Mouse (Mus musculus) thymus, postnatal 0 days (tissue): Measurements from ENCODE around the gene Zbtb11. TPM values are rescaled to one million over a fixed set of nuclear protein-coding genes. Genes with fewer than 3 reads are reported as not detected.

ENCODE experiments used
- DNase-seq: peaks from one replicate; pipeline ENCODE4 v3.0.0-alpha.2; 2015; ENCODE audit warnings: low spot score
- polyA plus RNA-seq: library from polyadenylated mRNA; unstranded; fragments of >200 nt; fragmentation: Nextera tagmentation; extraction: Ambion mirVana; gene quantifications from 2 replicates; pipeline ENCODE4 v1.2.1, GENCODE M21; 2015

Gene Zbtb11
- polyA plus RNA-seq, 1 experiment from 2014 or later = 20.2 TPM

DNA sequence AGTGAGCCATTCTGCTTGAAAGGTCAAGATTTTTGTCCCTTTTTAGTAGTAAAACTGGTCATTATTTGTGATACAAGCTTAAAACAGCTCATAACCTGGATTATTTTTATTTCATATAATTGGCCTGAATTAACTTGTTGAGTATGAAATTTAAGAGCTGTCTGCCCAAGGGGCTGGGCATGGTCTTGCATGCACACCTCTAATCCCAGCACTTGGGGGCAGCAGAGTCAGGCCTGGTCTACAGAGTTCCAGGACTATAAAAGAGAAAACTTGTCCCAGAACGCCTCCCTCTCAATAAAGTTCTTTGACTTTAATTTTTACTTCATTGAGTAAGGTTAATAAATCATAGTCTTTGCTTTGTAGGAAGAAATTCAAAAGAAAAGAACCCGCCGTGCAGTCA is 4.5 kb upstream of the Zbtb11 start:
- DNase-seq = peak; percentile 42

DNA sequence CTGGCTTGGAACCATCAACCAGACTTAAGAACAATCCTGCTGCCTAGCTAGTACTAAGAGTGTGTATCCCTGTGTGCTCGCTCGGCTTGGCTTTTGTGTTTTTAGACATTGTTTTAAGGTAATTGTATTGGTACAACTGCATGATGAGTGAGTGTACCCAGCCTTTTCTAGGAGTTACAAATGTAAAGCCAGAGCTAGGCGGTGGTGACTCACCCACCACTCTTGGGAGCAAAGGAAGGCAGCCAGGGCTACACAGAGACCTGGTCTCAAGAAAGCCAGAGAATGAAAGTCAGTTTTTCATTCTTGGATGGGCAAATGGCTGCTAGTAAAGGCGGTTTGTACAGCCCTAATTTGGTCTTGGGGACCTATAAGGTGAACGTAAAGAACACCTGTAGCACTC is 3.3 kb upstream of the Zbtb11 start:
- no peak for DNase-seq

DNA sequence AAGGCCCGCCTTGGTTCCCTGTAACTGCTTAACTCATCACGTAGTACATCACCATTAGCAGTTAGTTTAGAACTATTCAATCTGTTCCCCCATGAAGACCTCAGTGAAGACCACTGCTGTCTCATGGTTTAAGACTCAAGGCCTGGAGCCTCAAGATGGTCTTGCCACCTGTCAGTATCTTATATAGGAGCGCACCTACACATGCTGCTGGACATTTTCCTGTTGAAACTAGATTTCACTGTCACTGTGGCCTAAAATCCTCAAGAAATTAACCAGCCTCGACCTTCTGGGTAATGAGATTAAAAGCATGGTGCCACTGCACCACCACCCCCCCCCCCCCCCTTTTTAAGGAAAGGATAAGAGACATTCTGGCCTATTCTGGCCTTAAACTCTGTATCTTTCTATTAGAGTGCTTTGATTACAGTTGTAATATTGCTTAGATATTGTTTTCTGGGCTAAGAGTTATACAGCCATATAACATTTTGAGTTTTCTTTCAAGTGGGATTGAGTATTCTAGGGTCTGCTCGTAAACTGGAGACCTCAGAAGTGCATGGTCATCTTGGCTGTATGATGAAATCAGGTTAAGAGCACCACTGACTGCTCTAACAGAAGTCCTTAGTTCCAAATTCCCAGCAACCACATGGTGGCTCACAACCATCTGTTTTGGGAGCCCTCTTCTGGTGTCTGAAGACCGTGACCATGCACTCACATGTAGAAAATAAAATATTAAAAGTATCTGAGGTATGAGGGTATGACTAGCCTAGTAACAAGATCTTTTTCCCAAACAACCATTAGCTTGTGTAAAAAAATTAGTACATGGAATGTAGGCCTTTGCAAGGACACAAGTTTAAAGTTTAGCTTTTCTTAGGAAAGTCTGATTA is 1.7 kb upstream of the Zbtb11 start:
- no peak for DNase-seq

GRCm38 (mm10) chr16:55972626-55973201 is 969 bp upstream of the Zbtb11 start:
- no peak for DNase-seq

DNA sequence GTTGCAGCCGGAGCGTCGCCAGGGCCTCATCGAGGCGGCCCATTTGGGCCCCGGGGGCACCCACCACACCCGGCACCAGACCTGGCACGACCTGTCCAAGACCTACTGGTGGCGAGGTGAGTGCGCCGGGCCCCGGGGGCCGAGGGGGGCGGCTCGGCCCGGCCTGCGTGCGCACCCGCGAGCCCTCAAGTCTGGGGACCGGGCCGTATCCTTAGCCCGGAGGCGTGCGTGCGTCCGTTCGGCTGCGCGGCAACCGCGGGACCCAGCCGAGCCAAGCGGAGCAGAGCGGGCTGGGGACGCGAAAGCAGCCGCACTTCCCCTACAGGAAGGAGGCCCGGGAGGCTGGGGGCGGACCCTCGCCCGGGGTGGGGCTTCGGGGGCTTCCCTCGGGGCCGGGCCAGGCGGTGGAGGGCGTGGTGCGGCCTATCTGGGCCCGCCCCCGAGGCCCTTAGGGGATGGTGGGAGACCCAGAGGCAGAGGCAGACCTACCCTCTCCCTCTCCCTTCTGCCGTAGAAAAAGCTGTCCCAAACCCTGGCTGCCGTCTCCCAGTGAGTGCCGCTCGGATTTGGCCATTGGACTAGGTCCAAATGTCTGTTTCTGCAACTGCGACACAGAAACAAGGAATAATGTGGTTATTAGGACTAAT is 696 bp downstream of the Zbtb11 start:
- DNase-seq = peak; percentile 93

- DNase-seq = peak; percentile 10
These were observed 1.2 kb downstream of the Zbtb11 start for GRCm38 (mm10) chr16:55974903-55975285.

GRCm38 (mm10) chr16:55986001-55986400 is 12.3 kb downstream of the Zbtb11 start:
- DNase-seq = no peak

DNA sequence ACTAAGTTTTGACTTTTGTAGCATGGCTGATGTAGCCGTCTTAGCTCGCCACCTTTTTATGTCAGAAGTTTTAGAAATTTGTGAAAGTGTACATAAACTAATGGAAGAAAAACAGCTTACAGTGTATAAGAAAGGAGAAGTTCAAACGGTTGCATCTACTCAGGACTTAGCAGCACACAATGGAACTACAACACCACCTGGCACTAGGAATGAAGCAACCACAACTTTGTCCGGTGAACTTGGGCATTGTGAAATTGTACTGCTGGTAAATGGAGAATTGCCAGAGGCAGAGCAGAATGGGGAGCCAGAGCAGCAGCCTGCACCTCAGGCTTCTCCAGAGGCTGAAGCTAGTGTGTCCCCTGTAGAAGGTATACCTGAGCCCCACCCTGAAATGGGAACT is 16.6 kb downstream of the Zbtb11 start:
- no peak for DNase-seq

GRCm38 (mm10) chr16:55994235-55994634 is 20.6 kb downstream of the Zbtb11 start:
- DNase-seq = no peak

DNA sequence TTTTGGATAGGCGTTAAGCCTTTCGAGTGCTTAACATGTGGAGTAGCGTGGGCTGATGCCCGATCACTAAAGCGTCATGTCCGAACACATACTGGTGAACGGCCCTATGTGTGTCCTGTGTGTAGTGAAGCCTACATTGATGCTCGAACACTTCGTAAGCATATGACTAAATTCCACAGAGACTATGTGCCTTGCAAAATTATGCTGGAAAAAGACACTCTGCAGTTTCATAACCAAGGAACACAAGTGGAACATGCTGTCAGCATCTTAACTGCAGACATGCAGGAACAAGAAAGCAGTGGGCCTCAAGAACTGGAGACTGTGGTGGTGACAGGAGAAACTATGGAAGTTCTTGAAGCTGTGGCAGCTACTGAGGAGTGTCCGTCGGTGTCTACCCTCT is 33.1 kb downstream of the Zbtb11 start:
- no peak for DNase-seq

DNA sequence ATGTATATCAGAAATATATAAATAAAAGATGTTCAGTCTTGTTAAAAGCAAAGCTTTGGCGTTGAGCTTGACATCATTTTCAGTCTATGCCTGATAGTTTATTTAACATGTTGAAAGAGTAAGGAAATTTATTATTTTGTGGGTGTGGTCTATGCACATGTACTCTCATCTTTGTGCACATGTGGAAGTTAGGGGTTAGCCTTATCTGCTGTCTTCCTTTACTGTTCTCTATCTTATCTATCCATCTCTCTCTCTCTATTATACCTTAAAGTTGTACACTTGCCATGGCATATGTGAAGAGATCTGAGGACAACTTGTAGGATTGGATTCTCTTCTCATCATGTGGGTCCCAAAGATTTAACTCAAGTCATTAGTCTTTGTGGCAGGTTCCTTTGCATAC is 35.2 kb downstream of the Zbtb11 start:
- no peak for DNase-seq

DNA sequence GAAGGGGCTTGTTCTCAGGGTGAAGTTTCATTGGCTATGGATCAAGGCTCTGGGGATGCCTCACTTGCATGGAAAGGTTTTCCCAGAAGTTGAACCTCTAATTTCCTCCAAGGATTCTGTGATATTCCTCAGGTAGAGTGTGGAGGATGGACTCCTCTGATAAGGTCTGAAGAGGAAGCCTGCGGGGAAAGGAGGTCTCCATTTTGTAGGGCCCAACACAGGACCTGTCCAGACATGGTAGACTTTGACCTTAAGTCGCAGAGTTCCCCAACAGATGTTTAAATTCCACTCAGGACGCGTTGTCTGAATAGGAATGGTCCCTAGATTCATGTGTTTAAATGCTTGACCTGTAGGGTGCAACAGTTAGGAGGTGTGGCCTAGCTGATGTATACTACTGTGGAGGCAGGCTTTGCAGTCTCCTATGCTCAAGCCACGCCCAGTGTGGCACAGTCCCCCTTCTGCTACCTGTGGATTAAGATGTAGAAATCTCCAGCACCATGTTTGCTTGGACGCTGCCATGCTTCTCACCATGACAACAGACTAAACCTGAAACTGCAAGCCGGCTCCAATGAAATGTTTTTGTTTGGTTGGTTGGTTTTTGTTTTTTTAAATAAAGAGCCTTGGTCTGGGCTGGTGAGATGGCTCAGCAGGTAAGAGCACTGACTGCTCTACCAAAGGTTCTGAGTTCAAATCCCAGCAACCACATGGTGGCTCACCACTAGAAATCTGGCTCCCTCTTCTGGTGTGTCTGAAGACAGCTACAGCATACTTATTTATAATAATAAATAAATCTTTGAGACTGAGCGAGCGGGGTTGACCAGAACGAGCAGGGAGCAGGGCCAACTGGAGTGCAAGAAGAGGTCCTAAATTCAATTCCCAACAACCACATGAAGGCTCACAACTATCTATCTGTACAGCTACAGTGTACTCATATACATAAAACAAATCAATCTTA is 39.4 kb downstream of the Zbtb11 start:
- DNase-seq = no peak

GRCm38 (mm10) chr16:56014076-56014475 is 40.4 kb downstream of the Zbtb11 start:
- DNase-seq = no peak

DNA sequence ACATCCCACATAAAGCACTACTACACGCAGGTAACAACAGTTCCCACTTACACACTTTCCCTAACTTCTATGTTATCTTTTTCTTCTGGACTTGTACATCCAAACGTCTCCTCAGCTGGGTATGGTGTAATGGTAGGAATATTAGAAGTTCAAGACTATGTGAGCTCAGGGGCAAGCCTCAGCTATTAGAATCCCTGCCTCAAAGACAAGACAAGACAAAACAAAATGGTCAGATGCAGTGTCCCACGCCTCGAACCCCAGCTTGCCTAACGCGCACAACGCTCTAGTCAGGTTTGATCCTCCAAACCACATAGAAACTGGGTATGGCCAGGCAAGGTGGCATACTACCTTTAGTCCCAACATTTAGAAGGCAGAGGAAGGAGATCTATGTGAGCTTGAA is 46.0 kb downstream of the Zbtb11 start:
- DNase-seq = no peak

- DNase-seq = no peak
These were observed 54.4 kb downstream of the Zbtb11 start for GRCm38 (mm10) chr16:56027854-56028629.

- DNase-seq = peak; percentile 53
These were observed 55.3 kb downstream of the Zbtb11 start for GRCm38 (mm10) chr16:56028722-56029551.

GRCm38 (mm10) chr16:56029661-56030082 is 56.0 kb downstream of the Zbtb11 start, which contains the start of gene Pcnp:
Gene Pcnp, minus strand, starts transcription at chr16:56029739.
- peak; percentile 97 for DNase-seq

- no peak for DNase-seq
These were observed 60.9 kb downstream of the Zbtb11 start for GRCm38 (mm10) chr16:56034566-56034965.

DNA sequence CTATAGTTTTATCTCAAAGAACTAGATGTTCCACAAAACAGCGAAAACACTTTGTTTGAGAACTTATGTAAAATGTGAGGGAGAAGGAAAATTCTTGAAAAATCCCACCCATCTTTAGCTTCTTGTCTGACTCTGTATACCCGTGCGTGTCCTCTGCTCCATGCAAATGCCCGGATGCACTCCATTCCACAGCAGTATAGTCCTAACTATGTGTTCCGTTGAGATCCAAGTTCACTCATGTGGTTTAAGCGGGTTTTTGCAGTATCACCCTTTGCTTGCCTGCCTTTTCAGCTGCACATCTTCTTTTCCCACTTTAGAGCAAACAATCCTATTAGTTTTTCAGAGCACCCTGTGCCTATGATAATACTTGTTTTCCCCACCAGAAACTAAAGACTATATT is 62.8 kb downstream of the Zbtb11 start:
- no peak for DNase-seq
